Mouse (Mus musculus): ENCODE data around the gene Tfap2c. TPM values are rescaled to one million over a fixed set of nuclear protein-coding genes. Genes with fewer than 3 reads are reported as not detected.

Gene Tfap2c
- 5.2 and 15.7 TPM in 2 replicates for polyA plus RNA-seq (2012; rRNA removed)

- no peak for TF ChIP-seq POLR2A (IDR thresholded peaks at IDR 0.05; ENCODE audit: borderline replicate concordance, extremely low read depth, insufficient read depth, insufficient read length, poor library complexity, severe bottlenecking)
- TF ChIP-seq CTCF (IDR thresholded peaks at IDR 0.05; ENCODE audit: borderline replicate concordance, extremely low read depth, insufficient read depth, insufficient read length) = no peak
Observed at GRCm38 (mm10) chr2:172549371-172550155, at the start of gene Tfap2c. TSS of gene Tfap2c (plus strand) at chr2:172549593.

GRCm38 (mm10) chr2:172500752-172501316 lies 48.6 kb upstream of the Tfap2c start:
- no peak for DNase-seq (ENCODE audit: low read depth)
- TF ChIP-seq POLR2A (IDR thresholded peaks at IDR 0.05; ENCODE audit: borderline replicate concordance, extremely low read depth, insufficient read depth, insufficient read length, poor library complexity, severe bottlenecking) (no peak), CTCF (IDR thresholded peaks at IDR 0.05; ENCODE audit: borderline replicate concordance, extremely low read depth, insufficient read depth, insufficient read length) (no peak)

More at GRCm38 (mm10) chr2:172549371-172550155, at the start of gene Tfap2c:
- peak; percentile 85 for DNase-seq (ENCODE audit: low read depth)

GRCm38 (mm10) chr2:172501341-172501740 lies 48.1 kb upstream of the Tfap2c start:
- peak; percentile 80 for DNase-seq (ENCODE audit: low read depth)
- TF ChIP-seq CTCF (IDR thresholded peaks at IDR 0.05; ENCODE audit: borderline replicate concordance, extremely low read depth, insufficient read depth, insufficient read length) = peak; percentile 88
- no peak for TF ChIP-seq POLR2A (IDR thresholded peaks at IDR 0.05; ENCODE audit: borderline replicate concordance, extremely low read depth, insufficient read depth, insufficient read length, poor library complexity, severe bottlenecking)

- DNase-seq (ENCODE audit: low read depth) = no peak
- no peak for TF ChIP-seq CTCF (IDR thresholded peaks at IDR 0.05; ENCODE audit: borderline replicate concordance, extremely low read depth, insufficient read depth, insufficient read length)
- TF ChIP-seq POLR2A (IDR thresholded peaks at IDR 0.05; ENCODE audit: borderline replicate concordance, extremely low read depth, insufficient read depth, insufficient read length, poor library complexity, severe bottlenecking) = no peak
Observed at GRCm38 (mm10) chr2:172502168-172502567, 47.2 kb upstream of the Tfap2c start.

GRCm38 (mm10) chr2:172506121-172506520 lies 43.3 kb upstream of the Tfap2c start:
- TF ChIP-seq CTCF (IDR thresholded peaks at IDR 0.05; ENCODE audit: borderline replicate concordance, extremely low read depth, insufficient read depth, insufficient read length) (no peak), POLR2A (IDR thresholded peaks at IDR 0.05; ENCODE audit: borderline replicate concordance, extremely low read depth, insufficient read depth, insufficient read length, poor library complexity, severe bottlenecking) (no peak)
- DNase-seq (ENCODE audit: low read depth) = no peak

GRCm38 (mm10) chr2:172510056-172510712 lies 39.2 kb upstream of the Tfap2c start:
- no peak for DNase-seq (ENCODE audit: low read depth)
- TF ChIP-seq POLR2A (IDR thresholded peaks at IDR 0.05; ENCODE audit: borderline replicate concordance, extremely low read depth, insufficient read depth, insufficient read length, poor library complexity, severe bottlenecking) (no peak), CTCF (IDR thresholded peaks at IDR 0.05; ENCODE audit: borderline replicate concordance, extremely low read depth, insufficient read depth, insufficient read length) (no peak)

GRCm38 (mm10) chr2:172510899-172511298 lies 38.5 kb upstream of the Tfap2c start:
- TF ChIP-seq CTCF (IDR thresholded peaks at IDR 0.05; ENCODE audit: borderline replicate concordance, extremely low read depth, insufficient read depth, insufficient read length) = no peak
- TF ChIP-seq POLR2A (IDR thresholded peaks at IDR 0.05; ENCODE audit: borderline replicate concordance, extremely low read depth, insufficient read depth, insufficient read length, poor library complexity, severe bottlenecking) = no peak
- DNase-seq (ENCODE audit: low read depth) = no peak

GRCm38 (mm10) chr2:172516407-172516992 lies 32.9 kb upstream of the Tfap2c start:
- TF ChIP-seq POLR2A (IDR thresholded peaks at IDR 0.05; ENCODE audit: borderline replicate concordance, extremely low read depth, insufficient read depth, insufficient read length, poor library complexity, severe bottlenecking) (no peak), CTCF (IDR thresholded peaks at IDR 0.05; ENCODE audit: borderline replicate concordance, extremely low read depth, insufficient read depth, insufficient read length) (no peak)

GRCm38 (mm10) chr2:172520616-172521371 lies 28.6 kb upstream of the Tfap2c start:
- DNase-seq (ENCODE audit: low read depth) = no peak
- TF ChIP-seq CTCF (IDR thresholded peaks at IDR 0.05; ENCODE audit: borderline replicate concordance, extremely low read depth, insufficient read depth, insufficient read length) = no peak
- no peak for TF ChIP-seq POLR2A (IDR thresholded peaks at IDR 0.05; ENCODE audit: borderline replicate concordance, extremely low read depth, insufficient read depth, insufficient read length, poor library complexity, severe bottlenecking)

More at GRCm38 (mm10) chr2:172516407-172516992, 32.9 kb upstream of the Tfap2c start:
- DNase-seq (ENCODE audit: low read depth) = no peak

- no peak for TF ChIP-seq CTCF (IDR thresholded peaks at IDR 0.05; ENCODE audit: borderline replicate concordance, extremely low read depth, insufficient read depth, insufficient read length)
- TF ChIP-seq POLR2A (IDR thresholded peaks at IDR 0.05; ENCODE audit: borderline replicate concordance, extremely low read depth, insufficient read depth, insufficient read length, poor library complexity, severe bottlenecking) = no peak
- DNase-seq (ENCODE audit: low read depth) = no peak
Observed at GRCm38 (mm10) chr2:172522528-172522927, 26.9 kb upstream of the Tfap2c start.
